Mouse (Mus musculus): ENCODE measurements around the gene Ccl7. TPM values are rescaled to one million over a fixed set of nuclear protein-coding genes. Genes with fewer than 3 reads are reported as not detected.

The Ccl7 gene
- polyA plus RNA-seq, 1 experiment from 2014 or later, result 4.9 TPM

- Histone ChIP-seq H3K4me3 (no peak overlapping the region), H3K27me3 (no peaks in the 10 kb centered on the region), H3K9ac (no peak overlapping the region), H3K27ac (no peak overlapping the region), H3K36me3 (no peaks in the 10 kb centered on the region), H3K4me2 (no peak overlapping the region), H3K4me1 (replicated peaks) (0 out of 2 replicates have a peak, but pooled peaks cover 4% of the 10 kb centered on the region), H3K9me3 (replicated peaks) (no peaks in the 10 kb centered on the region)
- 51% methylated on average over 2 of the region's 2 CpGs for WGBS
- ATAC-seq (replicated peaks; ENCODE audit: insufficient number of reproducible peaks, insufficient read depth, low FRiP score, low read depth), result no peak
Measured at GRCm38 (mm10) chr11:82015066-82015465, 30.4 kb upstream of the Ccl7 start.

- no peak overlapping the region for H3K4me3 ChIP-seq
- H3K4me2 ChIP-seq, result no peak overlapping the region
- no peaks in the 10 kb centered on the region for H3K36me3 ChIP-seq
- 64% methylated on average over 3 of the region's 3 CpGs for WGBS
- H3K4me1 ChIP-seq (replicated peaks), result 0 out of 2 replicates have a peak, but pooled peaks cover 8% of the 10 kb centered on the region
- no peak overlapping the region for H3K27ac ChIP-seq
- no peaks in the 10 kb centered on the region for H3K27me3 ChIP-seq
- H3K9me3 ChIP-seq (replicated peaks), result no peaks in the 10 kb centered on the region
- no peak overlapping the region for H3K9ac ChIP-seq
- no peak for ATAC-seq (replicated peaks; ENCODE audit: insufficient number of reproducible peaks, insufficient read depth, low FRiP score, low read depth)
Measured at GRCm38 (mm10) chr11:82016181-82016780, 29.2 kb upstream of the Ccl7 start.

GRCm38 (mm10) chr11:82019389-82019788 is 26.1 kb upstream of the Ccl7 start:
- Histone ChIP-seq H3K4me1 (replicated peaks) (0 out of 2 replicates have a peak, but pooled peaks cover 10% of the 10 kb centered on the region), H3K27me3 (no peaks in the 10 kb centered on the region), H3K9me3 (replicated peaks) (no peaks in the 10 kb centered on the region), H3K4me3 (no peak overlapping the region), H3K36me3 (no peaks in the 10 kb centered on the region), H3K9ac (no peak overlapping the region), H3K27ac (no peak overlapping the region), H3K4me2 (no peak overlapping the region)
- WGBS, result 25% methylated on average over 2 of the region's 2 CpGs
- no peak for ATAC-seq (replicated peaks; ENCODE audit: insufficient number of reproducible peaks, insufficient read depth, low FRiP score, low read depth)

GRCm38 (mm10) chr11:82019793-82020192 is 25.7 kb upstream of the Ccl7 start:
- no peaks in the 10 kb centered on the region for H3K9me3 ChIP-seq (replicated peaks)
- no peak for ATAC-seq (replicated peaks; ENCODE audit: insufficient number of reproducible peaks, insufficient read depth, low FRiP score, low read depth)
- H3K4me2 ChIP-seq, result no peak overlapping the region
- no peaks in the 10 kb centered on the region for H3K27me3 ChIP-seq
- no peak overlapping the region for H3K4me3 ChIP-seq
- 0 out of 2 replicates have a peak, but pooled peaks cover 10% of the 10 kb centered on the region for H3K4me1 ChIP-seq (replicated peaks)
- no peak overlapping the region for H3K9ac ChIP-seq
- no peak overlapping the region for H3K27ac ChIP-seq
- H3K36me3 ChIP-seq, result no peaks in the 10 kb centered on the region

- no peak overlapping the region for H3K4me2 ChIP-seq
- H3K27me3 ChIP-seq, result no peaks in the 10 kb centered on the region
- ATAC-seq (replicated peaks; ENCODE audit: insufficient number of reproducible peaks, insufficient read depth, low FRiP score, low read depth), result no peak
- no peak overlapping the region for H3K27ac ChIP-seq
- H3K4me3 ChIP-seq, result no peak overlapping the region
- no peak overlapping the region for H3K9ac ChIP-seq
- 0 out of 2 replicates have a peak, but pooled peaks cover 10% of the 10 kb centered on the region for H3K4me1 ChIP-seq (replicated peaks)
- no peaks in the 10 kb centered on the region for H3K36me3 ChIP-seq
- H3K9me3 ChIP-seq (replicated peaks), result no peaks in the 10 kb centered on the region
- 31% methylated on average over 3 of the region's 3 CpGs for WGBS
Measured at GRCm38 (mm10) chr11:82021406-82021805, 24.1 kb upstream of the Ccl7 start.

DNA sequence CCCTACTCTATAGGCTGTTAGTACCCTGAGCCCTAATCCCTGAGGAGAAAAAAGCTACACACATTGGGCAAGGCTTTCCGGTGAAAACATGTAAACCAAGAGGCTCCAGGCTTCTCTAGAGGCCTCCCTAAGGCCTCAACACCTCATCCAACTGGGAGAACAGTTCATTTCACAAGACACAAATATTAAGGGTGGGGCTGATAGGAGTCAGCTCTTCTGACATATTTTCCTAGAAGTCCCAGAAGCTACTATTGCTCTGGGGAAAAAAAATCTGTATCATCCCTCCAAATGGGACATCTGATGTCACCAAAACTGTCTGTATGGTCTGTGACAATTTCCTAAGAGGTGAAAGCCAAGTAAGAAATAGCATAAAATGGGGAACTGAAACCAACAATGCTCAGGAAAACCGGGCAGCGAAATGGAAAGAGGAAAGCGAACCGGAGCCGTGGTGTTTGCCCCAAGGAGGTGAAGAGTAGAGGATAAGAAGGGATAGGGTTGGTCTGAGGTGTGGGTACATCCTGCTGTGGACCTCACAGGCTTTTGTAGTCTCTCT is 22.9 kb upstream of the Ccl7 start:
- H3K27me3 ChIP-seq, result no peaks in the 10 kb centered on the region
- 82% methylated on average over 6 of the region's 6 CpGs for WGBS
- 0 out of 2 replicates have a peak, but pooled peaks cover 10% of the 10 kb centered on the region for H3K4me1 ChIP-seq (replicated peaks)
- no peaks in the 10 kb centered on the region for H3K36me3 ChIP-seq
- H3K9ac ChIP-seq, result no peak overlapping the region
- no peak overlapping the region for H3K4me2 ChIP-seq
- H3K27ac ChIP-seq, result no peak overlapping the region
- ATAC-seq (replicated peaks; ENCODE audit: insufficient number of reproducible peaks, insufficient read depth, low FRiP score, low read depth), result no peak
- H3K9me3 ChIP-seq (replicated peaks), result no peaks in the 10 kb centered on the region
- H3K4me3 ChIP-seq, result no peak overlapping the region

GRCm38 (mm10) chr11:82023769-82024168 is 21.7 kb upstream of the Ccl7 start:
- no peaks in the 10 kb centered on the region for H3K9me3 ChIP-seq (replicated peaks)
- H3K4me3 ChIP-seq, result no peak overlapping the region
- no peaks in the 10 kb centered on the region for H3K27me3 ChIP-seq
- no peak for ATAC-seq (replicated peaks; ENCODE audit: insufficient number of reproducible peaks, insufficient read depth, low FRiP score, low read depth)
- no peaks in the 10 kb centered on the region for H3K36me3 ChIP-seq
- WGBS, result 65% methylated on average over 4 of the region's 4 CpGs
- H3K4me2 ChIP-seq, result no peak overlapping the region
- H3K4me1 ChIP-seq (replicated peaks), result 0 out of 2 replicates have a peak, but pooled peaks cover 10% of the 10 kb centered on the region
- H3K9ac ChIP-seq, result no peak overlapping the region
- no peak overlapping the region for H3K27ac ChIP-seq

GRCm38 (mm10) chr11:82030171-82030570 is 15.3 kb upstream of the Ccl7 start:
- no peak overlapping the region for H3K4me3 ChIP-seq
- no peak for ATAC-seq (replicated peaks; ENCODE audit: insufficient number of reproducible peaks, insufficient read depth, low FRiP score, low read depth)
- no peak overlapping the region for H3K9ac ChIP-seq
- peaks cover 23% of the 10 kb centered on the region for H3K4me1 ChIP-seq (replicated peaks)
- H3K27ac ChIP-seq, result no peak overlapping the region
- 78% methylated on average over 2 of the region's 2 CpGs for WGBS
- no peaks in the 10 kb centered on the region for H3K36me3 ChIP-seq
- H3K9me3 ChIP-seq (replicated peaks), result no peaks in the 10 kb centered on the region
- 0 out of 2 replicates have a peak, but pooled peaks cover 3% of the 10 kb centered on the region for H3K27me3 ChIP-seq
- H3K4me2 ChIP-seq, result no peak overlapping the region

DNA sequence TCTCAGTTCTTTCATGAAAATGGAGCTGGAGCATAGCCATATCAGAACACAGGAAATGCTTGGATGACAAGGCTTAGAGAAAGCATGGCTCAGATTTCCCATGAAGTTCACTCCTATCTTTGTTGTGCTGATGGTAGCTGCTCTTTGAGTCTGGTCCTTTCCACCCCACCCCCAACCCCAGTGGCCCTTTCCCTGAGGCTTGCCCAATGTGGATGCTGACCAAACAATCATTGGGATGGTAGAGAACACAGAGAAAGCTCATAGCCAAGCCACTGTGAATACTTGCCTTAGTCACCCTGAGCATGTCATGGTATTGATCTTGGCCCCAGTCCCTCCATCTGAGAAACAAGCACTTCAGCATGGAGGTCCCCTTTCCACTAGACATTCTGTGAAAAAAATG is 13.4 kb upstream of the Ccl7 start:
- Histone ChIP-seq H3K9me3 (replicated peaks) (no peaks in the 10 kb centered on the region), H3K27me3 (0 out of 2 replicates have a peak, but pooled peaks cover 3% of the 10 kb centered on the region), H3K27ac (peak overlapping the region; percentile 65), H3K4me1 (replicated peaks) (peaks cover 27% of the 10 kb centered on the region), H3K4me3 (no peak overlapping the region), H3K4me2 (no peak overlapping the region), H3K9ac (no peak overlapping the region), H3K36me3 (no peaks in the 10 kb centered on the region)
- ATAC-seq (replicated peaks; ENCODE audit: insufficient number of reproducible peaks, insufficient read depth, low FRiP score, low read depth), result no peak

DNA sequence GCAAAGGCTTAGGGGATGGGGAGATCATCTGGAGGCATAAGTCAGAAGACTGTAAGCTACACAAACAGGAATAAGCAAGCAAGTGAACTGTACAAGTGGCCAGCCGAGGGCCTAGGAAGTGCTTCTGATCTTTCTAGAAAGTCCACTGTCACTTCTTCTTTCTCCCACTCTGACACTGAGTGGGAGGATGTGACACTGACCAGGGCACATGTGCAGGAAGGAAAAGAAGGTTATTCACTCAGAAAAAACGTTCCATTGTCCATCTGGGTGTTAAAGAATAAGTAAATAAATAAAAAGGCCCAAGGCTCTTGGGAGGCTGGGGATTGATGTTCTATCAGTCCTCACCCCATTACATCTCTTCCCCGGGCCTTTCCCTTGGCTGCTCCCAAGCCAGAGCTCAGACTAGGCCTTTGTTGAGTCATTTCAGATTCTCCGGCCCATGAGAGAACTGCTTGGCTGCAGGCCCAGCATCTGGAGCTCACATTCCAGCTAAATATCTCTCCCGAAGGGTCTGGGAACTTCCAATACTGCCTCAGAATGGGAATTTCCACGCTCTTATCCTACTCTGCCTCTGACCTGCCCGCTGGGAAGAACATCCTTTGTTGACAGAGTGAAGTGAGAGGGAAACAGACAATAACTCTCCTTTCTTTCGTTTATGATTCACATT is 12.7 kb upstream of the Ccl7 start:
- ATAC-seq (replicated peaks; ENCODE audit: insufficient number of reproducible peaks, insufficient read depth, low FRiP score, low read depth), result peak; percentile 75
- peaks cover 27% of the 10 kb centered on the region for H3K4me1 ChIP-seq (replicated peaks)
- WGBS, result 19% methylated on average over 8 of the region's 8 CpGs

DNA sequence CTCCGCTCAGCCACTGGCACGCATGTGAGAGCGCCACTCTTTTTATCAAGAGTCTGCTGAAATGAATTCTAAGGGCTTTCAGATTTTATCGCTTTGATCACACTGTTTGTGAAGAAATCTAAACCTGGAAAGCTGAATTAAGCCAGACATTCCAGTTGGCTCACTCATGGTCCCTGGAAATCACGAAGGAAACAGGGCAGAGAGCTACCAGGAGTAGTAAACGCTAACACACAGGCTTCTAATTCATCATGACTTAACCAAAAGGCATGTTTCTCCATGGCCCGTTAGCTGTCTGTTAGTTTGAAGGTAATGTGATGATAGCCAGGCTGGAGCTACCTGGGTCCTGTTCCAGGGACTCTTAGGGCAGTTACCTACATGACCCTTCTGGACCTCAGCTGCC is 11.1 kb upstream of the Ccl7 start:
- 65% methylated on average over 7 of the region's 7 CpGs for WGBS
- Histone ChIP-seq H3K9ac (no peak overlapping the region), H3K4me2 (no peak overlapping the region), H3K4me1 (replicated peaks) (peaks cover 30% of the 10 kb centered on the region), H3K4me3 (no peak overlapping the region), H3K36me3 (no peaks in the 10 kb centered on the region), H3K27ac (0 out of 2 replicates have a peak overlapping the region, but pooled peaks have one; percentile 42), H3K9me3 (replicated peaks) (no peaks in the 10 kb centered on the region), H3K27me3 (peaks cover 3% of the 10 kb centered on the region; the same call in 1 of the 2 replicates)
- ATAC-seq (replicated peaks; ENCODE audit: insufficient number of reproducible peaks, insufficient read depth, low FRiP score, low read depth), result no peak

More for the DNA sequence above, 12.7 kb upstream of the Ccl7 start:
- H3K36me3 ChIP-seq, result no peaks in the 10 kb centered on the region
- H3K4me2 ChIP-seq, result no peak overlapping the region
- H3K27ac ChIP-seq, result peak overlapping the region; percentile 65
- no peaks in the 10 kb centered on the region for H3K9me3 ChIP-seq (replicated peaks)
- no peak overlapping the region for H3K9ac ChIP-seq
- 0 out of 2 replicates have a peak, but pooled peaks cover 3% of the 10 kb centered on the region for H3K27me3 ChIP-seq
- H3K4me3 ChIP-seq, result no peak overlapping the region

All from heart, embryonic 15.5 days (tissue).